Mouse (Mus musculus): ENCODE results near the gene Acot10.
"Not testable (repeated sequence)": the region's sequence is repeated elsewhere in the genome, so short reads cannot be mapped to it uniquely, and the experiment has no call there.

- TF ChIP-seq CTCF (IDR thresholded peaks at IDR 0.05; ENCODE audit: borderline replicate concordance, insufficient read depth, low read depth, low read length); POLR2A (IDR thresholded peaks at IDR 0.05; ENCODE audit: borderline replicate concordance, insufficient read depth, low read length): not testable (repeated sequence)
Measured at GRCm38 (mm10) chr15:20669507-20669906, 3.0 kb upstream of the Acot10 start.

All from cerebellum, adult 2 months (tissue).